Mouse (Mus musculus) MEL (cell line): ENCODE results near the gene Klhl23. TPM values are rescaled to one million over a fixed set of nuclear protein-coding genes. Genes with fewer than 3 reads are reported as not detected.

ENCODE experiments used
- DNase-seq: peaks from one replicate; pipeline ENCODE4 v3.0.0; 2011; ENCODE audit warnings: low read depth, low spot score
- H3K27ac ChIP-seq: 2 replicates; pipeline ENCODE4 v1.5.1; 2012; ENCODE audit warnings: low read depth, mild to moderate bottlenecking, control low read depth, low read length, moderate library complexity; ENCODE audit not compliant: control insufficient read depth
- H3K27me3 ChIP-seq, 2 experiments: fragments of 150-350 bp in 1 of 2; sonication (generic) in 1 of 2; 2 replicates each; pipeline ENCODE4 v1.6.1; 2012; ENCODE audit warnings: low read length in 2 of 2, mild to moderate bottlenecking in 2 of 2, improper control_type of control experiment in 1 of 2, moderate library complexity in 1 of 2; ENCODE audit not compliant: insufficient read depth in 2 of 2, control insufficient read depth in 1 of 2
- H3K36me3 ChIP-seq, 2 experiments: 2 replicates each; pipeline ENCODE4 v1.6.1; 2012 to 2014; ENCODE audit warnings: low read length in 2 of 2, improper control_type of control experiment in 1 of 2, inconsistent platforms in 1 of 2, mild to moderate bottlenecking in 1 of 2; ENCODE audit not compliant: insufficient read depth in 2 of 2, control insufficient read depth in 1 of 2
- H3K4me1 ChIP-seq, 2 experiments: fragments of 150-350 bp in 1 of 2; sonication (generic) in 1 of 2; 2 replicates each; pipeline ENCODE4 v1.6.1; 2012; ENCODE audit warnings: low read length in 2 of 2, improper control_type of control experiment in 1 of 2, mild to moderate bottlenecking in 1 of 2; ENCODE audit not compliant: insufficient read depth in 2 of 2, control insufficient read depth in 1 of 2
- H3K4me3 ChIP-seq, 2 experiments: fragments of 150-350 bp in 1 of 2; sonication (generic) in 1 of 2; 2 replicates each; pipeline ENCODE4 v1.5.1; 2012; ENCODE audit warnings: low read depth in 2 of 2, low read length in 2 of 2, mild to moderate bottlenecking in 2 of 2, moderate library complexity in 2 of 2, control low read depth in 1 of 2, improper control_type of control experiment in 1 of 2; ENCODE audit not compliant: control insufficient read depth in 1 of 2, insufficient read depth in 1 of 2
- H3K79me2 ChIP-seq: 2 replicates; pipeline ENCODE4 v1.6.1; 2012; ENCODE audit warnings: mild to moderate bottlenecking, low read length, moderate library complexity; ENCODE audit not compliant: control insufficient read depth, poor library complexity, insufficient read depth
- H3K9ac ChIP-seq: 2 replicates; pipeline ENCODE4 v1.6.1; 2012; ENCODE audit warnings: low read depth, mild to moderate bottlenecking, control low read depth, low read length, moderate library complexity; ENCODE audit not compliant: control insufficient read depth, poor library complexity, severe bottlenecking
- H3K9me3 ChIP-seq: fragments of 150-350 bp; sonication (generic); replicated peaks from 2 replicates; pipeline ENCODE4 v1.6.1; 2012; ENCODE audit warnings: mild to moderate bottlenecking, low read length, improper control_type of control experiment, moderate library complexity; ENCODE audit not compliant: insufficient read depth
- BHLHE40 ChIP-seq: IDR thresholded peaks from 2 replicates; pipeline ENCODE4 v1.6.1; 2012; ENCODE audit warnings: low read depth, mild to moderate bottlenecking, inconsistent platforms, low read length, improper control_type of control experiment, borderline replicate concordance
- CHD1 ChIP-seq: IDR thresholded peaks from 2 replicates; pipeline ENCODE4 v1.6.1; 2012; ENCODE audit warnings: low read depth, mild to moderate bottlenecking, inconsistent platforms, low read length, improper control_type of control experiment
- CHD2 ChIP-seq: IDR thresholded peaks from 2 replicates; pipeline ENCODE4 v1.6.1; 2011; ENCODE audit warnings: low read length, improper control_type of control experiment
- CTCF ChIP-seq, 3 experiments: IDR thresholded peaks in 2 of 3; conservative IDR thresholded peaks in 1 of 3; 2 replicates each; pipeline ENCODE4 v1.5.1; 2011 to 2012; ENCODE audit warnings: low read length in 3 of 3, low read depth in 2 of 3, mild to moderate bottlenecking in 2 of 3, improper control_type of control experiment in 1 of 3, inconsistent platforms in 1 of 3, mixed read lengths in 1 of 3, moderate library complexity in 1 of 3; ENCODE audit not compliant: control insufficient read depth in 1 of 3, insufficient read depth in 1 of 3, poor library complexity in 1 of 3, severe bottlenecking in 1 of 3
- E2F4 ChIP-seq: IDR thresholded peaks from 2 replicates; pipeline ENCODE4 v1.6.1; 2011; ENCODE audit warnings: low read depth, low read length, improper control_type of control experiment, borderline replicate concordance
- ELF1 ChIP-seq: IDR thresholded peaks from 2 replicates; pipeline ENCODE4 v1.6.1; 2014; ENCODE audit warnings: low read depth, mild to moderate bottlenecking, inconsistent platforms, low read length, improper control_type of control experiment, moderate library complexity
- EP300 ChIP-seq, 2 experiments: IDR thresholded peaks; 2 replicates each; pipeline ENCODE4 v1.6.1; 2011; ENCODE audit warnings: improper control_type of control experiment in 2 of 2, low read length in 2 of 2, low read depth in 1 of 2, mild to moderate bottlenecking in 1 of 2
- ETS1 ChIP-seq: IDR thresholded peaks from 2 replicates; pipeline ENCODE4 v1.6.1; 2012; ENCODE audit warnings: low read depth, mild to moderate bottlenecking, inconsistent platforms, low read length, improper control_type of control experiment, moderate library complexity
- GABPA ChIP-seq: IDR thresholded peaks from 2 replicates; pipeline ENCODE4 v1.6.1; 2012; ENCODE audit warnings: low read depth, mild to moderate bottlenecking, inconsistent platforms, low read length, improper control_type of control experiment, moderate library complexity
- GATA1 ChIP-seq: IDR thresholded peaks from 2 replicates; pipeline ENCODE4 v1.6.1; 2011; ENCODE audit warnings: low read depth, low read length, improper control_type of control experiment
- HCFC1 ChIP-seq: IDR thresholded peaks from 2 replicates; pipeline ENCODE4 v1.6.1; 2012; ENCODE audit warnings: low read depth, mild to moderate bottlenecking, inconsistent platforms, low read length, improper control_type of control experiment, moderate library complexity
- JUND ChIP-seq: IDR thresholded peaks from 2 replicates; pipeline ENCODE4 v1.6.1; 2011; ENCODE audit warnings: low read depth, mild to moderate bottlenecking, improper control_type of control experiment, low read length
- KAT2A ChIP-seq: conservative IDR thresholded peaks from 2 replicates; pipeline ENCODE4 v1.6.1; 2012; ENCODE audit warnings: low read depth, low read length, improper control_type of control experiment, inconsistent platforms
- MAFK ChIP-seq: IDR thresholded peaks from 2 replicates; pipeline ENCODE4 v1.6.1; 2011; ENCODE audit warnings: low read depth, mild to moderate bottlenecking, low read length, improper control_type of control experiment, borderline replicate concordance
- MAX ChIP-seq: IDR thresholded peaks from 2 replicates; pipeline ENCODE4 v1.6.1; 2011; ENCODE audit warnings: low read length, improper control_type of control experiment
- MAZ ChIP-seq: IDR thresholded peaks from 2 replicates; pipeline ENCODE4 v1.6.1; 2012; ENCODE audit warnings: low read depth, mild to moderate bottlenecking, inconsistent platforms, low read length, improper control_type of control experiment
- MEF2A ChIP-seq: IDR thresholded peaks from 2 replicates; pipeline ENCODE4 v1.6.1; 2014; ENCODE audit warnings: low read depth, mild to moderate bottlenecking, inconsistent platforms, low read length, improper control_type of control experiment; ENCODE audit not compliant: poor library complexity, insufficient replicate concordance, severe bottlenecking; ENCODE audit errors: extremely low read depth
- MXI1 ChIP-seq: IDR thresholded peaks from 2 replicates; pipeline ENCODE4 v1.6.1; 2011; ENCODE audit warnings: mild to moderate bottlenecking, low read depth, low read length, improper control_type of control experiment
- MYC ChIP-seq: IDR thresholded peaks from 2 replicates; pipeline ENCODE4 v1.6.1; 2011; ENCODE audit warnings: low read depth, mild to moderate bottlenecking, low read length, improper control_type of control experiment, moderate library complexity
- NELFE ChIP-seq: IDR thresholded peaks from 2 replicates; pipeline ENCODE4 v1.6.1; 2011; ENCODE audit warnings: low read depth, low read length, improper control_type of control experiment
- NRF1 ChIP-seq: IDR thresholded peaks from 2 replicates; pipeline ENCODE4 v1.6.1; 2014; ENCODE audit warnings: low read depth, mild to moderate bottlenecking, inconsistent platforms, low read length, improper control_type of control experiment, moderate library complexity; ENCODE audit not compliant: poor library complexity, insufficient read depth, severe bottlenecking
- POLR2AphosphoS2 ChIP-seq: IDR thresholded peaks from 2 replicates; pipeline ENCODE4 v1.6.1; 2011; ENCODE audit warnings: low read length, improper control_type of control experiment
- RAD21 ChIP-seq: IDR thresholded peaks from 2 replicates; pipeline ENCODE4 v1.6.1; 2011; ENCODE audit warnings: mild to moderate bottlenecking, low read depth, low read length, improper control_type of control experiment
- RCOR1 ChIP-seq: IDR thresholded peaks from 2 replicates; pipeline ENCODE4 v1.6.1; 2012; ENCODE audit warnings: low read depth, mild to moderate bottlenecking, inconsistent platforms, low read length, improper control_type of control experiment
- SIN3A ChIP-seq: IDR thresholded peaks from 2 replicates; pipeline ENCODE4 v1.6.1; 2012; ENCODE audit warnings: low read length, improper control_type of control experiment, inconsistent platforms
- SMC3 ChIP-seq: IDR thresholded peaks from 2 replicates; pipeline ENCODE4 v1.6.1; 2011; ENCODE audit warnings: low read depth, low read length, improper control_type of control experiment
- TAL1 ChIP-seq: IDR thresholded peaks from 2 replicates; pipeline ENCODE4 v1.6.1; 2012; ENCODE audit warnings: mild to moderate bottlenecking, inconsistent platforms, low read length, moderate library complexity, mixed read lengths
- TBP ChIP-seq: IDR thresholded peaks from 2 replicates; pipeline ENCODE4 v1.8.0; 2011; ENCODE audit warnings: low read depth, low read length, improper control_type of control experiment
- TCF12 ChIP-seq: IDR thresholded peaks from 2 replicates; pipeline ENCODE4 v1.6.1; 2014; ENCODE audit warnings: low read depth, mild to moderate bottlenecking, inconsistent platforms, low read length, improper control_type of control experiment, moderate library complexity
- UBTF ChIP-seq: IDR thresholded peaks from 2 replicates; pipeline ENCODE4 v1.6.1; 2012; ENCODE audit warnings: low read depth, mild to moderate bottlenecking, inconsistent platforms, low read length, improper control_type of control experiment, moderate library complexity, borderline replicate concordance; ENCODE audit not compliant: insufficient read depth
- ZC3H11A ChIP-seq: IDR thresholded peaks from 2 replicates; pipeline ENCODE4 v1.6.1; 2012; ENCODE audit warnings: low read depth, mild to moderate bottlenecking, inconsistent platforms, low read length, improper control_type of control experiment
- ZKSCAN1 ChIP-seq: IDR thresholded peaks from 2 replicates; pipeline ENCODE4 v1.6.1; 2012; ENCODE audit warnings: low read depth, mild to moderate bottlenecking, inconsistent platforms, low read length, improper control_type of control experiment, moderate library complexity
- ZMIZ1 ChIP-seq: IDR thresholded peaks from 2 replicates; pipeline ENCODE4 v1.6.1; 2012; ENCODE audit warnings: low read depth, mild to moderate bottlenecking, inconsistent platforms, low read length, improper control_type of control experiment, moderate library complexity
- ZNF384 ChIP-seq: IDR thresholded peaks from 2 replicates; pipeline ENCODE4 v1.6.1; 2012; ENCODE audit warnings: low read depth, mild to moderate bottlenecking, inconsistent platforms, low read length, improper control_type of control experiment
- polyA plus RNA-seq, 2 experiments: library from polyadenylated mRNA; stranded (reverse) in 1 of 2; unstranded in 1 of 2; fragments of >175 nt in 1 of 2; fragments of >200 nt in 1 of 2; gene quantifications; 2 replicates each; pipeline versions ENCODE4 v1.2.1 to v1.2.4; 2012; ENCODE audit warnings: low replicate concordance in 2 of 2, low read depth in 1 of 2; ENCODE audit not compliant: insufficient read length in 2 of 2, insufficient read depth in 1 of 2, missing spikeins in 1 of 2
- total RNA-seq: library from RNA; depleted of rRNA; stranded (reverse); fragments of 300-350 nt; gene quantifications from 2 replicates; pipeline ENCODE4 v1.2.3, GENCODE M21; 2012

The Klhl23 gene
- total and polyA plus RNA-seq, 3 experiments = 24.8 to 238 (median 31.4) TPM

GRCm38 (mm10) chr2:69789429-69790069, 32.2 kb upstream of the Klhl23 start, which contains the start of the genes Ccdc173 and Phospho2 (continued):
- TF ChIP-seq TAL1 (no peak), HCFC1 (peak; percentile 85), MAZ (no peak)

- Histone ChIP-seq H3K36me3 (peaks cover 7% of the 10 kb centered on the region in 2 experiments; a peak in 3 of 4 replicates), H3K9ac (peak overlapping the region; percentile 78), H3K27ac (peak overlapping the region; percentile 54), H3K4me1 (peaks cover 3 to 6% of the 10 kb centered on the region in 2 experiments; a peak in 3 of 4 replicates), H3K9me3 (no peaks in the 10 kb centered on the region), H3K27me3 (no peaks in the 10 kb centered on the region), H3K79me2 (0 out of 2 replicates have a peak, but pooled peaks cover 3% of the 10 kb centered on the region), H3K4me3 (peak overlapping the region; percentile 76 to 83)
- peak; percentile 97 for DNase-seq
- TF ChIP-seq EP300 (IDR thresholded peaks at IDR 0.05; ENCODE audit: low read depth in 1 of 2, low read length in 2 of 2) (no peak), ZC3H11A (no peak), MAZ (no peak), GABPA (no peak), MXI1 (no peak), MEF2A (no peak), RAD21 (peak; percentile 48), KAT2A (no peak), CHD1 (no peak), NRF1 (no peak), ZMIZ1 (no peak), TBP (peak; percentile 73), E2F4 (no peak), SIN3A (peak; percentile 77), POLR2AphosphoS2 (no peak), JUND (no peak), TAL1 (no peak), ZNF384 (no peak), ELF1 (0 out of 2 replicates have a peak, but pooled peaks have one; percentile 22), TCF12 (no peak), GATA1 (peak; percentile 57), ETS1 (0 out of 2 replicates have a peak, but pooled peaks have one; percentile 1), HCFC1 (peak; percentile 47; the same call in 1 of the 2 replicates), MAX (no peak), BHLHE40 (no peak), NELFE (0 out of 2 replicates have a peak, but pooled peaks have one; percentile 33), ZKSCAN1 (no peak), SMC3 (peak; percentile 57), MAFK (no peak), CHD2 (no peak), MYC (no peak), CTCF (IDR thresholded peaks at IDR 0.05 in 2 of 3, conservative IDR thresholded peaks at IDR 0.05 in 1 of 3; ENCODE audit: control insufficient read depth in 1 of 3, insufficient read depth in 1 of 3, low read depth in 2 of 3, low read length in 3 of 3, poor library complexity in 1 of 3, severe bottlenecking in 1 of 3) (peak; percentile 74 to 97 (median 77)), UBTF (no peak), RCOR1 (no peak)
Measured at GRCm38 (mm10) chr2:69790285-69790684, 31.5 kb upstream of the Klhl23 start.
